Mouse (Mus musculus): ENCODE results near the gene Proca1. TPM values are rescaled to one million over a fixed set of nuclear protein-coding genes. Genes with fewer than 3 reads are reported as not detected.
"Not testable (repeated sequence)": the region's sequence is repeated elsewhere in the genome, so short reads cannot be mapped to it uniquely, and the experiment has no call there.

Gene Proca1
- polyA plus RNA-seq, 1 experiment from 2014 or later, result 1.3 TPM

GRCm38 (mm10) chr11:78177903-78178858 is 15.0 kb upstream of the Proca1 start:
- Histone ChIP-seq H3K9ac (replicated peaks) (peak overlapping the region; percentile 46), H3K4me1 (peaks cover 59% of the 10 kb centered on the region), H3K4me2 (replicated peaks) (peak overlapping the region; percentile 73), H3K36me3 (peaks cover 30% of the 10 kb centered on the region), H3K9me3 (no peaks in the 10 kb centered on the region), H3K27ac (replicated peaks) (peak overlapping the region; percentile 88), H3K27me3 (no peaks in the 10 kb centered on the region), H3K4me3 (peak overlapping the region; percentile 67)
- peak; percentile 91 for ATAC-seq (replicated peaks)
- WGBS, result under 1% methylated on average over 70 of the region's 84 CpGs

- H3K4me2 ChIP-seq (replicated peaks), result peak overlapping the region; percentile 73
- no peaks in the 10 kb centered on the region for H3K9me3 ChIP-seq
- peak overlapping the region; percentile 88 for H3K27ac ChIP-seq (replicated peaks)
- 1% methylated on average over 28 of the region's 29 CpGs for WGBS
- H3K36me3 ChIP-seq, result peaks cover 30% of the 10 kb centered on the region
- peak; percentile 1; the same call in 1 of the 2 replicates for ATAC-seq (replicated peaks)
- H3K4me1 ChIP-seq, result peaks cover 63% of the 10 kb centered on the region
- peak overlapping the region; percentile 46 for H3K9ac ChIP-seq (replicated peaks)
- H3K27me3 ChIP-seq, result no peaks in the 10 kb centered on the region
- peak overlapping the region; percentile 67 for H3K4me3 ChIP-seq
Measured at GRCm38 (mm10) chr11:78178859-78179437, 14.2 kb upstream of the Proca1 start.

GRCm38 (mm10) chr11:78179438-78179999 is 13.7 kb upstream of the Proca1 start:
- Histone ChIP-seq H3K4me3 (peak overlapping the region; percentile 67), H3K4me1 (peaks cover 66% of the 10 kb centered on the region), H3K27ac (replicated peaks) (peak overlapping the region; percentile 88), H3K9ac (replicated peaks) (peak overlapping the region; percentile 46; the same call in 1 of the 2 replicates), H3K9me3 (no peaks in the 10 kb centered on the region), H3K36me3 (peaks cover 30% of the 10 kb centered on the region), H3K4me2 (replicated peaks) (peak overlapping the region; percentile 73), H3K27me3 (no peaks in the 10 kb centered on the region)
- no peak for ATAC-seq (replicated peaks)
- 37% methylated on average over 8 of the region's 8 CpGs for WGBS

- Histone ChIP-seq H3K4me3 (no peak overlapping the region), H3K4me1 (peaks cover 66% of the 10 kb centered on the region), H3K9ac (replicated peaks) (no peak overlapping the region), H3K27me3 (no peaks in the 10 kb centered on the region), H3K27ac (replicated peaks) (no peak overlapping the region), H3K36me3 (peaks cover 30% of the 10 kb centered on the region), H3K9me3 (no peaks in the 10 kb centered on the region), H3K4me2 (replicated peaks) (no peak overlapping the region)
- WGBS, result 77% methylated on average over 6 of the region's 6 CpGs
- ATAC-seq (replicated peaks), result no peak
Measured at GRCm38 (mm10) chr11:78180081-78180761, 13.0 kb upstream of the Proca1 start.

- H3K9ac ChIP-seq (replicated peaks), result peak overlapping the region; percentile 95
- H3K4me1 ChIP-seq, result peaks cover 57% of the 10 kb centered on the region
- ATAC-seq (replicated peaks), result no peak
Measured at GRCm38 (mm10) chr11:78181830-78182357, 11.3 kb upstream of the Proca1 start.

GRCm38 (mm10) chr11:78182450-78182849 is 10.7 kb upstream of the Proca1 start:
- Histone ChIP-seq H3K4me3 (peak overlapping the region; percentile 90), H3K9me3 (no peaks in the 10 kb centered on the region), H3K27me3 (no peaks in the 10 kb centered on the region), H3K36me3 (peaks cover 30% of the 10 kb centered on the region), H3K4me1 (peaks cover 52% of the 10 kb centered on the region), H3K27ac (replicated peaks) (peak overlapping the region; percentile 96; the same call in 1 of the 2 replicates), H3K4me2 (replicated peaks) (peak overlapping the region; percentile 53), H3K9ac (replicated peaks) (peak overlapping the region; percentile 95)
- 9% methylated on average over 7 of the region's 7 CpGs for WGBS
- ATAC-seq (replicated peaks), result no peak

More at GRCm38 (mm10) chr11:78181830-78182357, 11.3 kb upstream of the Proca1 start:
- no peaks in the 10 kb centered on the region for H3K27me3 ChIP-seq
- peak overlapping the region; percentile 53 for H3K4me2 ChIP-seq (replicated peaks)
- no peaks in the 10 kb centered on the region for H3K9me3 ChIP-seq
- no peak overlapping the region for H3K27ac ChIP-seq (replicated peaks)
- peaks cover 30% of the 10 kb centered on the region for H3K36me3 ChIP-seq
- H3K4me3 ChIP-seq, result peak overlapping the region; percentile 90
- 55% methylated on average over 2 of the region's 2 CpGs for WGBS

GRCm38 (mm10) chr11:78182961-78183844 is 10.0 kb upstream of the Proca1 start, which contains the start of gene Rpl23a:
Gene Rpl23a (minus strand): TSS chr11:78183584.
- H3K9me3 ChIP-seq, result no peaks in the 10 kb centered on the region
- H3K4me2 ChIP-seq (replicated peaks), result peak within 1 kb of the TSS; percentile 53
- no peaks in the 10 kb centered on the region for H3K27me3 ChIP-seq
- ATAC-seq (replicated peaks), result peak; percentile 95
- peak within 1 kb of the TSS; percentile 96 for H3K27ac ChIP-seq (replicated peaks)
- H3K9ac ChIP-seq (replicated peaks), result peak within 1 kb of the TSS; percentile 95
- peaks cover 51% of the 10 kb centered on the region for H3K4me1 ChIP-seq
- WGBS, result under 1% methylated on average over 38 of the region's 38 CpGs
- peaks cover 30% of the 10 kb centered on the region for H3K36me3 ChIP-seq
- H3K4me3 ChIP-seq, result peak within 1 kb of the TSS; percentile 90

- peak; percentile 5; the same call in 1 of the 2 replicates for ATAC-seq (replicated peaks)
- peaks cover 44% of the 10 kb centered on the region for H3K4me1 ChIP-seq
- peaks cover 30% of the 10 kb centered on the region for H3K36me3 ChIP-seq
- peak overlapping the region; percentile 37 for H3K9ac ChIP-seq (replicated peaks)
- peak overlapping the region; percentile 96 for H3K27ac ChIP-seq (replicated peaks)
- WGBS, result 56% methylated on average over 10 of the region's 10 CpGs
- H3K4me3 ChIP-seq, result peak overlapping the region; percentile 90
- no peaks in the 10 kb centered on the region for H3K9me3 ChIP-seq
- H3K27me3 ChIP-seq, result no peaks in the 10 kb centered on the region
- peak overlapping the region; percentile 42 for H3K4me2 ChIP-seq (replicated peaks)
Measured at GRCm38 (mm10) chr11:78183884-78184514, 9.2 kb upstream of the Proca1 start.

GRCm38 (mm10) chr11:78184702-78185101 is 8.5 kb upstream of the Proca1 start:
- WGBS, result 95% methylated on average over 6 of the region's 6 CpGs
- not testable (repeated sequence) for H3K27me3 ChIP-seq; H3K27ac ChIP-seq (replicated peaks); H3K4me2 ChIP-seq (replicated peaks); H3K9ac ChIP-seq (replicated peaks); H3K9me3 ChIP-seq; ATAC-seq (replicated peaks); H3K4me3 ChIP-seq
- peaks cover 41% of the 10 kb centered on the region for H3K4me1 ChIP-seq
- peaks cover 25% of the 10 kb centered on the region for H3K36me3 ChIP-seq

Data from forebrain, embryonic 15.5 days (tissue).